Mouse (Mus musculus): ENCODE measurements around the gene Ttc4. TPM values are rescaled to one million over a fixed set of nuclear protein-coding genes. Genes with fewer than 3 reads are reported as not detected.

Ttc4 gene
- 109 and 131 TPM in 2 replicates for polyA plus RNA-seq (2014; fragmentation: Nextera tagmentation; extraction: Ambion mirVana)

DNA sequence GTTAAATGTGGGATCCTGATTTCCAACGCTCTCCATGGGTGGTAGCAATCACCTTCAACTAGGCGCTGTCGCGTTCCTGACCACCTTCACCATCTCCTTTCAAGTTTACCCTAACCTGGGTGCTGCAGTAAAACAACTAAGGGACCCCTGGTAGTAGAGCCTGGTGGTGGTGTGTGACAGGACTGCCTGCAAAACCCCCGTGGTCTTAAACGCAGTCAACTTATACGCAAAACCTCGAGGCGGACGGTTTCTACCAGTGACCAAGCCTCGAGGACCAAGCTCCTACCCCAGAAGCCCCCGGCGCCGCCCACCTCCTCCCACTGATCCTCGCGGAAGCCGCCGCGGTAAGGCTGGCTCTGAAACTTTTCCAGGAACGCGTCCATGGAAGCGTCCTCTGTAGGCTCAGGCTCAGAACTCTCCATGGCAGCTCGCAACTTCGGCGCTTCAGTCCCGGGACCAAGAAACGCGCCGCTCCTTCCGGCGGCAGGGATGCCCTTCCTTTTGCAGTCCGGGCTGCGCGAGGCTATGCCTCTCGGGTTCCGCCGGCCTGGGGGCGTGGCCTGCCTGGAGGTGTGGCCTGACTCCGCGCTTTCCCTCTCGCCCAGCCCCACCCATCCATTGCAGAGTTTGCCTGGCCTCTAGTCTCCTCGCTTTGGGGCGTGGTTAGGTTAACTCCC lies at the start of gene Ttc4:
Gene Ttc4, minus strand, starts transcription at position 503 of the 677 bp plus-strand sequence.
- Histone ChIP-seq H3K9me3 (ENCODE audit: control insufficient read depth, low read length) (no peaks in the 10 kb centered on the region), H3K4me3 (replicated peaks; ENCODE audit: low read length) (peak within 1 kb of the TSS; percentile 61), H3K27ac (no peak within 1 kb of the TSS), H3K4me2 (replicated peaks) (peak within 1 kb of the TSS; percentile 76), H3K9ac (peak within 1 kb of the TSS; percentile 63), H3K4me1 (replicated peaks; ENCODE audit: control insufficient read depth, insufficient read depth, low read length) (peaks cover 7% of the 10 kb centered on the region; the same call in 1 of the 2 replicates), H3K27me3 (ENCODE audit: control insufficient read depth, insufficient read depth, low read length) (no peaks in the 10 kb centered on the region), H3K36me3 (replicated peaks; ENCODE audit: control insufficient read depth, insufficient read depth) (peaks cover 32% of the 10 kb centered on the region)
- WGBS, result under 1% methylated on average over 43 of the region's 43 CpGs
- DNase-seq (ENCODE audit: low spot score) (peak; percentile 90), ATAC-seq (ENCODE audit: low FRiP score) (peak; percentile 96)

DNA sequence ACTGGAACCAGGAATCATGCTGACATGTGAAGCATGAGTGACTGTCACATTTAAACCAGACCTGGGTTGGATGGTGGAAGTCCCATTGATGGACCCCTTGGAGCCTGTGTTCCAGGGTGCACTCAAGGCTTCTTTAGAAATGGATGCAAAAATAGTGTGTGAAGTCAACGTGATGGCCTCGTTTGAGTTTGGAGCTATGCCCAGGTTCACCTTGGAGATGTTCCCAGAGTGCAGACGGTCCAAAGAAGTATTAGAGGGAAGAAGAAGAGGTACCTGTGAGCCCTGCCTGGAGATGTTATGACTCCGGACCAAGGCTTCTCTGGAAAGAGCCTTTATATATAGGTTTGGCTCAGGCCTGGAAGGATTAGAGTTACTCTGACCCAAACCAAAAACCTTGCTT lies 41.9 kb upstream of the Ttc4 start:
- H3K27me3 ChIP-seq (ENCODE audit: control insufficient read depth, insufficient read depth, low read length), result no peaks in the 10 kb centered on the region
- H3K9me3 ChIP-seq (ENCODE audit: control insufficient read depth, low read length), result no peaks in the 10 kb centered on the region
- 90% methylated on average over 4 of the region's 4 CpGs for WGBS
- H3K36me3 ChIP-seq (replicated peaks; ENCODE audit: control insufficient read depth, insufficient read depth), result no peaks in the 10 kb centered on the region
- H3K9ac ChIP-seq, result no peak overlapping the region
- H3K4me2 ChIP-seq (replicated peaks), result no peak overlapping the region
- DNase-seq (ENCODE audit: low spot score) (no peak), ATAC-seq (ENCODE audit: low FRiP score) (no peak)
- H3K4me1 ChIP-seq (replicated peaks; ENCODE audit: control insufficient read depth, insufficient read depth, low read length), result no peaks in the 10 kb centered on the region
- H3K27ac ChIP-seq, result no peak overlapping the region
- no peak overlapping the region for H3K4me3 ChIP-seq (replicated peaks; ENCODE audit: low read length)

DNA sequence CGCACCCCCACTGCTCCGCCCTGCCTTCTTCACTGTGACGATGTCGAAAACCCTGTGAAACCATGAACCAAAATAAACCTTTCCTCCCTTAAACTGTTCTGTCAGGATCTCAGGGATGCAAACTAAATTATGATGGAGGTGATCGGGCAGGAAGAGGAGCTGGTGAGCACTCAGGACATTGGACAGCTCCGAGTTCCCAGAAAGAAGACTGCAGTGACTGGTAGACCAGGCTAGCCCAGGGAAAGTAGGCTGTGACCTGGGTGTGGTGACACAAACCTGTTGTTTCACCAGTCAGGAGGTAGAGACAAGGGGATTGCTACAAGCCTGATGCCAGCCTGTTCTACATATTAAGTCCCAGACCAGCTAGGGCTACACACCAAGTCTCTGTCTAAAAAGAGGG lies 34.9 kb upstream of the Ttc4 start:
- Histone ChIP-seq H3K27ac (no peak overlapping the region), H3K4me1 (replicated peaks; ENCODE audit: control insufficient read depth, insufficient read depth, low read length) (no peaks in the 10 kb centered on the region), H3K9me3 (ENCODE audit: control insufficient read depth, low read length) (no peaks in the 10 kb centered on the region), H3K4me2 (replicated peaks) (no peak overlapping the region), H3K36me3 (replicated peaks; ENCODE audit: control insufficient read depth, insufficient read depth) (no peaks in the 10 kb centered on the region), H3K4me3 (replicated peaks; ENCODE audit: low read length) (no peak overlapping the region), H3K9ac (no peak overlapping the region), H3K27me3 (ENCODE audit: control insufficient read depth, insufficient read depth, low read length) (no peaks in the 10 kb centered on the region)
- no peak for ATAC-seq (ENCODE audit: low FRiP score)
- 90% methylated on average over 6 of the region's 6 CpGs for WGBS
- no peak for DNase-seq (ENCODE audit: low spot score)

DNA sequence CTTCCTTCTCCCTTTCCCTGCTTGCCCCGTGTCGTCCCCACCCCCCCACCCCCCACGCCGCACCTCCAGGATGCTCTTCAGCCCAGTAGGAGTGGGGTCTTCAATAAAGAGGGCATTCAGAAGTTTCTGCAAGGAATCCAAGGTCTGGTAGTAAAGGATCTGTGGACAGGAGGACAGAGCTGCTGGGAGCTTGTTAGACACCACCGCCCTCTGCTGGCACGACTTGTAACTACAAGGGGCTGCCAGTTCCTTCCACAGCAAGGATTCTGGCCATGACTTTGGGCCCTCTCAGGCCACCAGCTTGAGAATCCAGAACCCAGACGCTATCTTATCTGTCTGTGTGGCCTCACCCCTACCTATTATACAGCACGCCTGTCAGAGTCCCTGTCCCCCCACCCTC lies 29.7 kb upstream of the Ttc4 start:
- H3K4me1 ChIP-seq (replicated peaks; ENCODE audit: control insufficient read depth, insufficient read depth, low read length), result peaks cover 8% of the 10 kb centered on the region
- H3K36me3 ChIP-seq (replicated peaks; ENCODE audit: control insufficient read depth, insufficient read depth), result no peaks in the 10 kb centered on the region
- no peak overlapping the region for H3K4me2 ChIP-seq (replicated peaks)
- no peak for ATAC-seq (ENCODE audit: low FRiP score)
- no peaks in the 10 kb centered on the region for H3K9me3 ChIP-seq (ENCODE audit: control insufficient read depth, low read length)
- 0% methylated on average over 6 of the region's 8 CpGs for WGBS
- no peak overlapping the region for H3K9ac ChIP-seq
- no peak overlapping the region for H3K4me3 ChIP-seq (replicated peaks; ENCODE audit: low read length)
- H3K27ac ChIP-seq, result no peak overlapping the region
- DNase-seq (ENCODE audit: low spot score), result peak; percentile 83
- no peaks in the 10 kb centered on the region for H3K27me3 ChIP-seq (ENCODE audit: control insufficient read depth, insufficient read depth, low read length)

DNA sequence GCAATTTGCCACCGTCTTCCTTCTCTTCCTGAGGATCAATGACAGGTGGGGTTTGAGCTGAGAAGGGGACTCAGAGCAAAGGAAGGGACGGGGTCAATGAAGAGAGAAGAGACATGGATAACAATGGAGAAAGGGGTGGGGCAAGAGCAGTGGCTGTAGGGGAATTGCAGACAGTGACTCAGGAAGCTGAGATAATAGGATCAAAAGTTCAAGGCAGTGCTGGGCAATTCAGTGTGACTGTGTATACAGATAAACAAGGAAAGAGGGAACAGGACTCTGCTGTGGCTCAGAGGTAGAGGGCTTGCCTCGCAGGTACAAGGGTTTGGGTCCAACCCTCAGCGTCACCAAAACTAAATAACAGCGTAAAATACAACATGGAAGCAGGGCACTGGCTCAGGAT lies 29.2 kb upstream of the Ttc4 start:
- 34% methylated on average over 5 of the region's 5 CpGs for WGBS
- H3K4me3 ChIP-seq (replicated peaks; ENCODE audit: low read length), result no peak overlapping the region
- H3K27ac ChIP-seq, result no peak overlapping the region
- H3K4me2 ChIP-seq (replicated peaks), result no peak overlapping the region
- no peak overlapping the region for H3K9ac ChIP-seq
- H3K4me1 ChIP-seq (replicated peaks; ENCODE audit: control insufficient read depth, insufficient read depth, low read length), result peaks cover 8% of the 10 kb centered on the region
- ATAC-seq (ENCODE audit: low FRiP score) (no peak), DNase-seq (ENCODE audit: low spot score) (no peak)
- H3K36me3 ChIP-seq (replicated peaks; ENCODE audit: control insufficient read depth, insufficient read depth), result no peaks in the 10 kb centered on the region
- no peaks in the 10 kb centered on the region for H3K9me3 ChIP-seq (ENCODE audit: control insufficient read depth, low read length)
- H3K27me3 ChIP-seq (ENCODE audit: control insufficient read depth, insufficient read depth, low read length), result no peaks in the 10 kb centered on the region

DNA sequence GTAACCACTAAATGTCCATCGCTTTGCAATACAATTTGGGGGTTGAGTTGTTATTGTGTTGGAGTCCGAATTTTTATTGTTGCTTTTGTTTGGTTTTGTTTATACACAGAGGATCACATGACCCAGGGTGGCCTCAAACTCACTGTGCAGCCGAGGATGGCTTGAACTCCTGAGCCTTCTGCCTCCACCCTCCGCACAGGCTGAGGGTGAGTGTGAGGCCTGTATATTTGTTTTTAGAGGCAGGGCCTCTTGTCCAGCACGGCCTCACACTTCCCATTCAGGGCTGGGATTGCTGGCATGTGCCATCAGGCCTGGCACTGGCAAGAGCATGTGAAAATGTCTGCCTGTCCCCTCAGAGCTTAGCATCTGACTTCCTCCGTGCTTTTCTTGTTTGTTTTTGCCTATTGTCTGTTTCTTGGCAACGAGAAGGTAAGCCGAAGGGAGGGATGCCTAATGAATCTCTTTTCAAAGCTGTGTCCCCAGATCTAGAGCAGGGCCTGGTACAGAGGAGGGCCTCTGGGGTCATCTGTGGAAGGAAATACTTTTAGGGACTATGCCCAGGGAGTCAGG lies 26.4 kb upstream of the Ttc4 start:
- Histone ChIP-seq H3K4me1 (replicated peaks; ENCODE audit: control insufficient read depth, insufficient read depth, low read length) (peaks cover 20% of the 10 kb centered on the region), H3K4me3 (replicated peaks; ENCODE audit: low read length) (no peak overlapping the region), H3K27me3 (ENCODE audit: control insufficient read depth, insufficient read depth, low read length) (no peaks in the 10 kb centered on the region), H3K27ac (peak overlapping the region; percentile 71), H3K9ac (peak overlapping the region; percentile 25; the same call in 1 of the 2 replicates), H3K4me2 (replicated peaks) (no peak overlapping the region), H3K9me3 (ENCODE audit: control insufficient read depth, low read length) (no peaks in the 10 kb centered on the region), H3K36me3 (replicated peaks; ENCODE audit: control insufficient read depth, insufficient read depth) (no peaks in the 10 kb centered on the region)
- peak; percentile 48 for DNase-seq (ENCODE audit: low spot score)
- 31% methylated on average over 8 of the region's 8 CpGs for WGBS
- no peak for ATAC-seq (ENCODE audit: low FRiP score)

DNA sequence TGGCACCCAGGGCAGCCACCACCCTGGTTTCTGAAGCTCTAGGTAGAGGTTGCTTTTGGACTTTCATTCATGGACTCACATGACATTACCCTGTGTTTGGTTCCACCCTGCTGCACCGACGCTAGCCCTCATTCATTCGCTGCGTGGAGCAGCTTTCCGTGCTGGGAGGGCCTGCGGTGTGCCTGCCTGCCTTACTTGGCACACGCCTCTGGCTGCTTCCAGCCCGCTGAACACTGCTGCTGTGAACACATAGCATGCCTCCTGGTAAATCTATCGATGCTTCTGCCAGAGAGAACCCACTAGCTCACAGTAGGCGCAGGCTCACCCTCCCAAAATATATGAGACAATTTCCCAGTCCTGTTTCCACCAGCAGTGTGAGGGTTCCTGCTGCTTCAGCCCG lies 25.7 kb upstream of the Ttc4 start:
- DNase-seq (ENCODE audit: low spot score) (peak; percentile 49), ATAC-seq (ENCODE audit: low FRiP score) (peak; percentile 53; the same call in 1 of the 2 replicates)
- H3K9me3 ChIP-seq (ENCODE audit: control insufficient read depth, low read length), result no peaks in the 10 kb centered on the region
- no peaks in the 10 kb centered on the region for H3K27me3 ChIP-seq (ENCODE audit: control insufficient read depth, insufficient read depth, low read length)
- H3K4me1 ChIP-seq (replicated peaks; ENCODE audit: control insufficient read depth, insufficient read depth, low read length), result peaks cover 27% of the 10 kb centered on the region
- no peak overlapping the region for H3K4me2 ChIP-seq (replicated peaks)
- no peak overlapping the region for H3K9ac ChIP-seq
- 40% methylated on average over 11 of the region's 11 CpGs for WGBS
- peak overlapping the region; percentile 71 for H3K27ac ChIP-seq
- no peaks in the 10 kb centered on the region for H3K36me3 ChIP-seq (replicated peaks; ENCODE audit: control insufficient read depth, insufficient read depth)
- no peak overlapping the region for H3K4me3 ChIP-seq (replicated peaks; ENCODE audit: low read length)

DNA sequence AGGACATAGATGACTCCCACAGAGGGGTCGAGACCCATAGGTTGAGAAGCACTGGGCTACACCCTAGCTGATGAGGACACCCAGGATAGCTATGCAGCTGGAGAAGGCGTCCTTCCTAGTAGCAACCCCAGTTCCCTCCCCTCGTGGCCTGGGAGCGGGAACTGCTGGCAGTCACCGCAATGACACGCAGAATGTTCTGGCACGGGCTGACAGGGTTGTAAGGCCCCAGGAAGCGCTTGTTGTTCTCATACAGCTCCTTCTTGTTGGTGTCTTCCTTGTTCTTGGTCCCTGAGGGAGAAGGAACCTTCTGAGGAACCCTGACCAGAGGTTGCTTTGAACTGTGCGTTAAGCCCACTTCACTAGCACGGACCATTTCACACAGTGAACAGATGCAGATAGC lies 25.2 kb upstream of the Ttc4 start:
- no peak overlapping the region for H3K9ac ChIP-seq
- H3K27ac ChIP-seq, result peak overlapping the region; percentile 71
- H3K4me3 ChIP-seq (replicated peaks; ENCODE audit: low read length), result no peak overlapping the region
- no peaks in the 10 kb centered on the region for H3K9me3 ChIP-seq (ENCODE audit: control insufficient read depth, low read length)
- DNase-seq (ENCODE audit: low spot score), result no peak
- whole genome bisulfite sequencing, result 76% methylated on average over 10 of the region's 10 CpGs
- H3K4me1 ChIP-seq (replicated peaks; ENCODE audit: control insufficient read depth, insufficient read depth, low read length), result peaks cover 27% of the 10 kb centered on the region
- H3K27me3 ChIP-seq (ENCODE audit: control insufficient read depth, insufficient read depth, low read length), result no peaks in the 10 kb centered on the region
- H3K36me3 ChIP-seq (replicated peaks; ENCODE audit: control insufficient read depth, insufficient read depth), result no peaks in the 10 kb centered on the region
- no peak for ATAC-seq (ENCODE audit: low FRiP score)
- no peak overlapping the region for H3K4me2 ChIP-seq (replicated peaks)

DNA sequence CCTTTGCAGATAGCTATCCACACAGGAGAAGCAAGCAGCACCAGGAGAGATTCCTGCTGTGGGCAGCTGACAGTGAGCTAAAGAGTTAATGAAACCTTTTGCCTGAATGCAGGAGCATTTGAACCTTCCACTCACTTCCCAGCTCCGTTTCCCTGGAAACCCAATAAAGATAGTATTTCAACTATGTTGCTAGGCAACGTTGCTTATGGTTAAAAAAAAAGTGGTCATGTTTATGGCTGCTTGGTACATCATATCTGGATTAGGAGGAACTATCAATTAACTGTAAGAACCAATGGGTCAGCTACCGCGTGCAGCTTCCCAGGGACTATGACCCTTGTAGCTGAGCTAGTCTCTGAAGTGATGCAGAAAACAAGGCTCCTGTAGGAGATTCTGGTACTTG lies 22.1 kb upstream of the Ttc4 start:
- H3K9ac ChIP-seq, result no peak overlapping the region; the same call in 1 of the 2 replicates
- no peak overlapping the region for H3K4me3 ChIP-seq (replicated peaks; ENCODE audit: low read length)
- 45% methylated on average over 4 of the region's 4 CpGs for WGBS
- no peaks in the 10 kb centered on the region for H3K27me3 ChIP-seq (ENCODE audit: control insufficient read depth, insufficient read depth, low read length)
- H3K4me1 ChIP-seq (replicated peaks; ENCODE audit: control insufficient read depth, insufficient read depth, low read length), result peaks cover 27% of the 10 kb centered on the region
- H3K4me2 ChIP-seq (replicated peaks), result peak overlapping the region; percentile 21; the same call in 1 of the 2 replicates
- H3K36me3 ChIP-seq (replicated peaks; ENCODE audit: control insufficient read depth, insufficient read depth), result no peaks in the 10 kb centered on the region
- H3K27ac ChIP-seq, result peak overlapping the region; percentile 71
- H3K9me3 ChIP-seq (ENCODE audit: control insufficient read depth, low read length), result no peaks in the 10 kb centered on the region
- DNase-seq (ENCODE audit: low spot score) (peak; percentile 46), ATAC-seq (ENCODE audit: low FRiP score) (no peak)
